Mouse (Mus musculus) lung, embryonic 16.5 days (tissue): ENCODE data around the gene Tsen2. TPM values are rescaled to one million over a fixed set of nuclear protein-coding genes. Genes with fewer than 3 reads are reported as not detected.

Source experiments
- ATAC-seq: fragments of 200-750 bp; cut with Nextera tagmentation; 2 replicates; pipeline ENCODE4 v1.8.0; 2017; ENCODE audit warnings: low read depth, mild to moderate bottlenecking, moderate library complexity
- H3K27ac ChIP-seq: fragments of 300-500 bp; sonication (generic); 2 replicates; pipeline ENCODE4 v1.5.1; 2014; ENCODE audit warnings: mild to moderate bottlenecking, control low read depth, low read length
- H3K27me3 ChIP-seq: fragments of 300-500 bp; sonication (generic); 2 replicates; pipeline ENCODE4 v1.6.1; 2014; ENCODE audit warnings: low read depth, low read length, mixed read lengths; ENCODE audit not compliant: control insufficient read depth, insufficient read depth
- H3K36me3 ChIP-seq: fragments of 300-500 bp; sonication (generic); 2 replicates; pipeline ENCODE4 v1.6.1; 2014; ENCODE audit warnings: low read length; ENCODE audit not compliant: control insufficient read depth, insufficient read depth
- H3K4me1 ChIP-seq: fragments of 300-500 bp; sonication (generic); replicated peaks from 2 replicates; pipeline ENCODE4 v1.6.1; 2014; ENCODE audit warnings: low read length, mixed read lengths; ENCODE audit not compliant: control insufficient read depth, insufficient read depth
- H3K4me2 ChIP-seq: fragments of 300-500 bp; sonication (generic); 2 replicates; pipeline ENCODE4 v1.6.1; 2014; ENCODE audit warnings: low read depth, low read length, control low read depth
- H3K4me3 ChIP-seq: fragments of 300-500 bp; sonication (generic); 2 replicates; pipeline ENCODE4 v1.5.1; 2014; ENCODE audit warnings: mild to moderate bottlenecking, low read length, control low read depth
- H3K9ac ChIP-seq: fragments of 300-500 bp; sonication (generic); 2 replicates; pipeline ENCODE4 v1.6.1; 2014; ENCODE audit warnings: low read length, control low read depth
- H3K9me3 ChIP-seq: fragments of 300-500 bp; sonication (generic); 2 replicates; pipeline ENCODE4 v1.6.1; 2016; ENCODE audit warnings: low read length; ENCODE audit not compliant: control insufficient read depth
- WGBS: fragments of 180-500 bp; shearing (Covaris S2); extraction: QIAGEN DNeasy Blood & Tissue Kit; methylation state at CpG from one replicate; pipeline ENCODE4 v1.1.7; 2014; 5-methylcytosine and 5-hydroxymethylcytosine counted together
- polyA plus RNA-seq: library from polyadenylated mRNA; unstranded; fragments of >200 nt; fragmentation: Nextera tagmentation; extraction: Ambion mirVana; gene quantifications from 2 replicates; pipeline ENCODE4 v1.2.1, GENCODE M21; 2015

The Tsen2 gene
- polyA plus RNA-seq, 1 experiment from 2014 or later = 24.8 TPM

DNA sequence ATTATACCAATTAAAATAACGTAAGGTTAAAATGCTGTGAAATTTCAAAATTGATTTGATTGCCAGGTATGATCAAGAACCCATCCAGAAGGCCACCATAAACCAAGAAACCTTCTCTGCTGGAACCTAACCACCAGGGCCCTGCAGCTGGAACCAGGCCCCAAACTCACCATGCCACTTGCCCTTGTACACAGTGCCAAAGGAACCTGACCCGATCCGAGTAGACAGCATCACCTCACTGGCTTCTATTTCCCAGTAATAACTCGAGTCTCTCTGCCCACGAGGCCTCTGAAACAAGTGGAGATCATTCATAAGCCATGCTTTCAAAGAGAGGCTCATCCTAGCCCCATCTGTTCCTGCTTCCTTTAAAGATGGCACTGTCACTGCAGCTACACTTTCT is 81.7 kb downstream of the Tsen2 start:
- WGBS = 88% methylated on average over 5 of the region's 5 CpGs

More for the DNA sequence above, 81.7 kb downstream of the Tsen2 start:
- no peak overlapping the region for H3K4me3 ChIP-seq
- no peak overlapping the region for H3K27ac ChIP-seq
- no peak overlapping the region for H3K4me2 ChIP-seq
- H3K27me3 ChIP-seq = no peaks in the 10 kb centered on the region
- ATAC-seq = no peak
- H3K9me3 ChIP-seq = no peaks in the 10 kb centered on the region
- H3K36me3 ChIP-seq = peaks cover 45% of the 10 kb centered on the region
- no peak overlapping the region for H3K9ac ChIP-seq
- H3K4me1 ChIP-seq = no peaks in the 10 kb centered on the region

Other genes with a start within 250 kb of the Tsen2 start
- 5.4 and 5.5 TPM in 2 replicates for gene Pparg, start 183.7 kb upstream of the Tsen2 start, polyA plus RNA-seq
- 0.58 and 0.63 TPM in 2 replicates for gene Mkrn2os, start 47.9 kb downstream of the Tsen2 start, polyA plus RNA-seq
- gene Mkrn2, start 57.2 kb downstream of the Tsen2 start, polyA plus RNA-seq = 27.1 and 32.5 TPM in 2 replicates
- 80.8 and 86.3 TPM in 2 replicates for gene Raf1, start 132.0 kb downstream of the Tsen2 start, polyA plus RNA-seq
- gene Tmem40, start 217.7 kb downstream of the Tsen2 start, polyA plus RNA-seq = 2.3 and 3.8 TPM in 2 replicates
- gene Cand2, start 229.9 kb downstream of the Tsen2 start, polyA plus RNA-seq = 23.4 and 28.2 TPM in 2 replicates